Mouse (Mus musculus) olfactory bulb, adult 2 months (tissue): ENCODE measurements at regions not wholly inside any gene's neighbourhood (a gene's known extent, or its start where the extent isn't known, plus 50 kb on each side); places are given as distances from the start of the nearest gene placed in this dataset.

Source experiments
- CTCF ChIP-seq: fragments of 200-500 bp; IDR thresholded peaks from 2 replicates; pipeline ENCODE4 v1.5.1; 2012; ENCODE audit warnings: low read depth, mild to moderate bottlenecking, low read length, moderate library complexity; ENCODE audit not compliant: insufficient read depth
- POLR2A ChIP-seq: fragments of 200-500 bp; IDR thresholded peaks from 2 replicates; pipeline ENCODE4 v1.6.1; 2012; ENCODE audit warnings: mild to moderate bottlenecking, low read depth, low read length, moderate library complexity; ENCODE audit not compliant: insufficient read depth

DNA sequence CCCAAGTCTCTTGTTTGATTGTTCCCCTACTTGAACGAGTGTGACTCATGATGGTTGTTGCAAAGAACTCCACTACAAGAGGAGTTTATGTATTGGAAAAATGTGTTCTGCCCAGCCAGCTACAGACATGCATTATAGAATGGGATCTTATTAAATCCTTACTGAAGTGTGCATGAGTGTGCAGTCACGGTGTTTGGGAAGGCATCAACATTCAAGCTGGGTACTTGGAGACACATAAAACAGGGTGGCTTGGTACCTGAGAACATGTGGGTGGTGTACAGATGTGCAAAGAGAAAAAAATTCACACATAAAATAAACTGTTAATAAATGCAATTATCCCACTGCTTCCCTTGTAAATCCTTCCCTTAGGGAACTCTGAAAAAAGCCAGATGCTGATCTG, 443.2 kb upstream of the Klf12 start:
- TF ChIP-seq CTCF: no peak
- TF ChIP-seq POLR2A: no peak
